Mouse (Mus musculus) midbrain, embryonic 16.5 days (tissue): Measurements from ENCODE around the gene Hist1h4i. TPM values are rescaled to one million over a fixed set of nuclear protein-coding genes. Genes with fewer than 3 reads are reported as not detected.
"Not testable (repeated sequence)": the region's sequence is repeated elsewhere in the genome, so short reads cannot be mapped to it uniquely, and the experiment has no call there.

Experiments used
- ATAC-seq: fragments of 200-750 bp; cut with Nextera tagmentation; 2 replicates; pipeline ENCODE4 v1.8.0; 2017; ENCODE audit warnings: moderate TSS enrichment
- H3K27ac ChIP-seq: fragments of 300-500 bp; sonication (generic); 2 replicates; pipeline ENCODE4 v1.5.1; 2014; ENCODE audit warnings: mild to moderate bottlenecking, low read length, mixed read lengths
- H3K27me3 ChIP-seq: fragments of 300-500 bp; sonication (generic); 2 replicates; pipeline ENCODE4 v1.6.1; 2014; ENCODE audit warnings: low read depth, low read length, mixed read lengths; ENCODE audit not compliant: control insufficient read depth, insufficient read depth
- H3K36me3 ChIP-seq: fragments of 300-500 bp; sonication (generic); 2 replicates; pipeline ENCODE4 v1.6.1; 2014; ENCODE audit warnings: mild to moderate bottlenecking, low read length, moderate library complexity, mixed read lengths; ENCODE audit not compliant: control insufficient read depth, insufficient read depth
- H3K4me1 ChIP-seq: fragments of 300-500 bp; sonication (generic); 2 replicates; pipeline ENCODE4 v1.6.1; 2014; ENCODE audit warnings: mild to moderate bottlenecking, low read length, mixed read lengths; ENCODE audit not compliant: control insufficient read depth, insufficient read depth
- H3K4me2 ChIP-seq: fragments of 300-500 bp; sonication (generic); 2 replicates; pipeline ENCODE4 v1.6.1; 2014; ENCODE audit warnings: mild to moderate bottlenecking, low read length, mixed read lengths
- H3K4me3 ChIP-seq: fragments of 300-500 bp; sonication (generic); 2 replicates; pipeline ENCODE4 v1.5.1; 2014; ENCODE audit warnings: low read depth, mild to moderate bottlenecking, low read length, moderate library complexity, mixed read lengths
- H3K9ac ChIP-seq: fragments of 300-500 bp; sonication (generic); 2 replicates; pipeline ENCODE4 v1.6.1; 2014; ENCODE audit warnings: low read depth, low read length, mixed read lengths
- H3K9me3 ChIP-seq: fragments of 300-500 bp; sonication (generic); replicated peaks from 2 replicates; pipeline ENCODE4 v1.6.1; 2014; ENCODE audit warnings: mild to moderate bottlenecking, low read length, mixed read lengths; ENCODE audit not compliant: control insufficient read depth, poor library complexity, severe bottlenecking
- WGBS: fragments of 180-500 bp; shearing (Covaris S2); extraction: QIAGEN DNeasy Blood & Tissue Kit; methylation state at CpG from one replicate; pipeline ENCODE4 v1.1.7; 2014; 5-methylcytosine and 5-hydroxymethylcytosine counted together
- polyA plus RNA-seq: library from polyadenylated mRNA; unstranded; fragments of >200 nt; fragmentation: Nextera tagmentation; extraction: Ambion mirVana; gene quantifications from 2 replicates; pipeline ENCODE4 v1.2.1, GENCODE M21; 2015

Hist1h4i gene
- polyA plus RNA-seq, 1 experiment from 2014 or later = 4.0 TPM

DNA sequence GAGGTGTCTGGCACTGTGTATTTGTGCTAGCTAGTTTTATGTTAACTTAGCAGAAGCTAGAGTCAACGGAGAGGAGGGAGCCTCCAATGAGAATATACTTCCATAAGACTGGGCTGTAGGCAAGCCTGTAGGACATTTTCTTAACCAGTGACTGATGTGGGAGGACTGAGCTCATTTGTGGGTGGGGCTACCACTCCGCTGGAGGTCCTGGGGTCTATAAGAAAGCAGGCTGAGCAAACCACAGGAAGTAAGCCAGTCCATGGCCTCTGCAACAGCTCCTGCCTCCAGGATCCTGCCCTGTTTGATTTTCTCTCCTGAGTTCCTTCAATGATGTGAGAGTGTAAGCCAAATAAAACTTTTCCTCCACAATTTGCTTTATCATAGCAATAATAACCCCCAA, 4.1 kb upstream of the Hist1h4i start:
- Histone ChIP-seq H3K36me3 (no peaks in the 10 kb centered on the region), H3K4me2 (no peak overlapping the region), H3K9ac (no peak overlapping the region), H3K4me1 (peaks cover 22% of the 10 kb centered on the region), H3K4me3 (no peak overlapping the region), H3K27me3 (no peaks in the 10 kb centered on the region), H3K27ac (no peak overlapping the region), H3K9me3 (no peaks in the 10 kb centered on the region)
- ATAC-seq = no peak
- WGBS = 63% methylated on average over 2 of the region's 2 CpGs

DNA sequence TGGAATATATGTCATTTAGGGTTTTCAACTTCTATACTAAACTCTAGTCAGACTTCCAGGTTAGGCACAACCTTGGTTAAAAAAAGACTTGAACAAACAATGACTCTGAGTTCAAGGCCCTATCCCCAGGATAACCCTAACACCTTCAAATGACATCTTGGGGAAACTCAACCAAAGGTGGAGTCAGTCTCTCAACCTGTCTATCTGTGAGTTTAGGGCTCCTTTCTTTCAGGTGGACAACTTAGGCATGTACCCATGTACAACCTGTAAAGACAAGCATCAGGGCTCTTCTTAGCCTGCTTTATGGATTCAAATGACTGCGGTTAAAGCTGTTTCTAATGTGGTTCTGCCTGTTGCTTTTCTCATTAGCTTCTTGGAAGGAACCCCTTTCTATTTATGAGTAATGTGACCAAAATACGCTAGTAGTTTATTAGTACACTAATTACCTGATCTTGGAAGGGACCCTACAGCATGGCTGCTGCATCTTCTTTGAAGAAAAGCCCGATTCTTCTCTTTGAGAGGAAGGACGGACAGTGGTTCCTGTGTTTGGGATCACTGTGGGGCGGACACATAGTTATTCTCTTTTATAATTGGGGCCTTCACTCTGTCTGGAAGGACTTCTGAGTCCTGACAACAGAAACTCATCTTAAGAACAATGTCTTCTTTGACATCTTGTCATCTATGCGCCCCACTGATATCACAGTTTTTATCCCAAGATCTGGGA, 3.4 kb upstream of the Hist1h4i start:
- no peak overlapping the region for H3K27ac ChIP-seq
- 89% methylated on average over 6 of the region's 6 CpGs for WGBS
- no peak for ATAC-seq
- H3K9me3 ChIP-seq = no peaks in the 10 kb centered on the region
- no peaks in the 10 kb centered on the region for H3K27me3 ChIP-seq
- no peak overlapping the region for H3K4me3 ChIP-seq
- H3K4me2 ChIP-seq = no peak overlapping the region; the same call in 1 of the 2 replicates
- H3K36me3 ChIP-seq = no peaks in the 10 kb centered on the region
- H3K4me1 ChIP-seq = peaks cover 27% of the 10 kb centered on the region
- H3K9ac ChIP-seq = no peak overlapping the region

DNA sequence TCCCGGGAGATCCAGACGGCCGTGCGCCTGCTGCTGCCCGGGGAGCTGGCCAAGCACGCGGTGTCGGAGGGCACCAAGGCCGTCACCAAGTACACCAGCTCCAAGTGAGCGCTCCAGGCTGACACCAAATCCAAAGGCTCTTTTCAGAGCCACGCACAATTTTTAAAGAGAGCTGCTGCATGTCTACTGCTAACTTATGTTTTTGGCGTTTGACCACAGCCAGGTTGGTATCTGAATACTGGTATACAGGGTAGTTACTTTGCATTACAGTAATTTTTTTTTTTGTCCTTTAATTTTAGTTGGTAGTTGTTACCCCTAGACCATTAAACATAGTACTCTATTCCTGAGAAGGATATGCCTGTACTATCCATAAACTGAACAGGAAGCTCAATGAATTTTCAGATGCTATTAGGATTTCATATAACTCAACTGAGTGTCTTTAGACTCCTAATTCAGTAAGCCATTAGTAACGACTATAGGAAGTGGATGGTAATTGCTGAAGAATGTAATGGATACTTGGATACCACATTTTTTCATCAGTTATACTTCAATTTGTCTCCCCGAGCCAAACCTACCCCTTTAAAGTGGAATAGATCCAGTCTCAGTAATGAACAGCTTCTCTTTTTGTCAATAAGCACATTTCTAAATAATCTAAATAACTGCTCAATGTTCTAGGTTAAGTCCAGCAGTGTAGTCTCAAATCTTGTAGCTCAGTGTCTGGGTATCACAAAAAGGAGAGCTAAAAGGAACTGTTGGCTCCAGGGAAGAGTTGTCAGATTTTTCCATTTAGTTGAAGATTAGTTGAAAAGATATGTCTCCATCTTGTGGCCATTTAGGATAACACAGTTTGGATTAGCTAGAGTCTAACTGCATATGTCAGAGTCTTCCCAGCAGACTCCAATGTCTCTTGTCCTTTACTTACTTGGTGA, 2.6 kb upstream of the Hist1h4i start:
- Histone ChIP-seq H3K9ac (peak overlapping the region; percentile 55; the same call in 1 of the 2 replicates), H3K9me3 (no peaks in the 10 kb centered on the region), H3K27ac (peak overlapping the region; percentile 67; the same call in 1 of the 2 replicates), H3K4me2 (peak overlapping the region; percentile 69), H3K27me3 (no peaks in the 10 kb centered on the region), H3K4me3 (peak overlapping the region; percentile 36), H3K4me1 (peaks cover 27% of the 10 kb centered on the region), H3K36me3 (no peaks in the 10 kb centered on the region)
- ATAC-seq = peak; percentile 44
- 2% methylated on average over 10 of the region's 14 CpGs for WGBS

DNA sequence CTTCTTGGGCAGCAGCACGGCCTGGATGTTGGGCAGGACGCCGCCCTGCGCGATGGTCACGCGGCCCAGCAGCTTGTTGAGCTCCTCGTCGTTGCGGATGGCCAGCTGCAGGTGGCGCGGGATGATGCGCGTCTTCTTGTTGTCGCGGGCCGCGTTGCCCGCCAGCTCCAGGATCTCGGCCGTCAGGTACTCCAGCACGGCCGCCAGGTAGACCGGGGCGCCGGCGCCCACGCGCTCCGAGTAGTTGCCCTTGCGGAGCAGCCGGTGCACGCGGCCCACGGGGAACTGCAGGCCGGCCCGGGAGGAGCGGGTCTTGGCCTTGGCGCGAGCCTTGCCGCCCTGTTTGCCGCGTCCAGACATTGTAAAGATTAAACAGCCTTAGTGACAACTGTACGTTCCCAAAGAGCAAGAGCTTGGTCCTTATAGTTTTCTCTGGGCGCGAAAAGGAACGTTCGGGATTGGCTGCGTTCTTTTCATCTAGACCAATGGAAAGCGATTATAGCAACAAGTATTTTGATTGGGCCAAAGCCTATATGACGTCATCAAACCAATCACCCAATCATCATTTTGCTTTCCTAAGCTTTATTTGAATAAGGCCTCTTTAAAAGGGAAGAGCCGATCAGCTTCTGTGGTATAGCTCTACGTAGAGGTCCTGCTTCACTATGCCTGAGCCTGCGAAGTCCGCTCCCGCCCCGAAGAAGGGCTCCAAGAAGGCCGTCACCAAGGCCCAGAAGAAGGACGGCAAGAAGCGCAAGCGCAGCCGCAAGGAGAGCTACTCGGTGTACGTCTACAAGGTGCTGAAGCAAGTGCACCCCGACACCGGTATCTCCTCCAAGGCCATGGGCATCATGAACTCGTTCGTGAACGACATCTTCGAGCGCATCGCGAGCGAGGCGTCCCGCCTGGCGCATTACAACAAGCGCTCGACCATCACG, 1.7 kb upstream of the Hist1h4i start, which contains the start of the genes Hist1h2ag and Hist1h2bj:
Gene Hist1h2ag (minus strand): TSS at position 377 of the 935 bp plus-strand sequence.
Gene Hist1h2bj (plus strand): TSS at position 647 of the 935 bp plus-strand sequence.
- not testable (repeated sequence) for H3K36me3 ChIP-seq, H3K9me3 ChIP-seq, H3K27me3 ChIP-seq
- ATAC-seq = peak; percentile 96
- peak within 1 kb of the TSS; percentile 55; the same call in 1 of the 2 replicates for H3K9ac ChIP-seq
- H3K27ac ChIP-seq = peak within 1 kb of the TSS; percentile 73
- H3K4me3 ChIP-seq = peak within 1 kb of the TSS; percentile 36
- peaks cover 27% of the 10 kb centered on the region for H3K4me1 ChIP-seq
- WGBS = under 1% methylated on average over 34 of the region's 80 CpGs
- H3K4me2 ChIP-seq = peak within 1 kb of the TSS; percentile 78

DNA sequence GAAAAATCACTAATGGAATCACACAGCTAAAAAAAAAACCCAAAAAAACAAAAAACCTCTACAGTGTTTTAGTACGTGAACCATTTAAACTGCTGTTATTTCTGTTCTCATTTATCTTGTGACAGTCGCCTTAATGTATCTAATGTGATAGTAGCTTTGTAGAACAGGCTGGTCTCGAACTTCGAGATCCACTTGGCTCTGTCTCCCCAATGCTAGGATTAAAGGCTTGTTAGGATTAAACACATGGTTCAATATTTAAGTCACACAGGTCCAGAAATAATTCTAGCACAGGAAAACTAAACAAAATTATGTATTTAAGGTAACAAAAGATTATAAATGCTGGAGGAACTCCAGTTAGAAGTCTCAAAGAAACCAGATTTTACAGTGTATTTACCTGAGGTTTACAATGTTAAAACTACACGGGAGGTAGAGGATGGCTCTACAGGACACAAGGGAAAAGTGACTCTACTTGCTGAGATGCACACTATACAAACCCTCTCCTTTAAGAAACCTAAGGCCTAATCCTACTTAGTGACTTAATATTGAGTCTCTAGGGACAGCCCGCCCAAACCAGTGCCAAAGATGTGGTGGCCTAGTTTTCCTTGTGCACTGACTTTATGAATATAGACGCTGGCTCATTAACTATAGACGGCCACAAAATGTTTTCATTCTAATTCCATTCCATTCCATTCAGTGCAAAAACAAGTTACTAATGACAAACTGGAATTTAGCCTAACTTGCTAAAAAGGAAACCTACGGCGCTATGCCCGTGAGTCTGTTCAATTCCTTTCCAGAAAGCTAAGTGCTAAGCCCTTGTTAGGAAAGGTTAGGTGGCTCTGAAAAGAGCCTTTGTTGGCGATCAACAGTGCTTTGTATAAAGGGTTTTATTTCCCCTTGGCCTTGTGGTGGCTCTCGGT, 747 bp upstream of the Hist1h4i start:
- Histone ChIP-seq H3K4me1 (peaks cover 27% of the 10 kb centered on the region), H3K27ac (peak overlapping the region; percentile 73), H3K27me3 (no peaks in the 10 kb centered on the region), H3K9me3 (no peaks in the 10 kb centered on the region), H3K4me2 (peak overlapping the region; percentile 78), H3K9ac (peak overlapping the region; percentile 36; the same call in 1 of the 2 replicates), H3K36me3 (no peaks in the 10 kb centered on the region), H3K4me3 (peak overlapping the region; percentile 34)
- ATAC-seq = no peak
- WGBS = 2% methylated on average over 13 of the region's 13 CpGs

DNA sequence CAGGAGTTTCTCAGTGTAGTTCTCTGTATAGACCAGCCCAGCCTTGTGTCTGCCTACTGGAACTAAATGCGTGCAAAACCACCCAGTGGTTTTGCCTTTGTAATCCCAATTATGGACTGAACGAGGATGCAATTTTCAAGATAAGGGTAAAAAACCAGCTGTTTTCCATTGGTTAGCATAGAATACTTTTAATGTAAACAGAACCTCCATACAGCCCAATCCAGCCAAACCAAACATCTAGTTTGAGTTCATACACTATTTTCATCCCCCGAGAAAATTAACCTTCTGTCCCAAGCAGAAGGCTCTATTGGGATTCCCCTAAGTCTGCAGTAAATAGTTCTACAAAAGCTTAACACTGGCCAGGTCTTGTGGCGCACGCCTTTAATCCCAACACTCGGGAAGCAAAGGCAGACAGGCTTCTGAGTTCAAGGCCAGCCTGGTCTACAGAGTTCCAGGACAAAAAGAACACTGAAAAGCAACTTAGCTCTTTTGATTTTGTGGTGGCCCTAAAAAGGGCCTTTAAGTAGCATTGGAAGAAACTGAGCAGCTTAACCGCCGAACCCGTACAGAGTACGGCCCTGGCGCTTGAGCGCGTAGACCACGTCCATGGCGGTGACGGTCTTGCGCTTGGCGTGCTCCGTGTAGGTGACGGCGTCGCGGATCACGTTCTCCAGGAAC, 559 bp downstream of the Hist1h4i start:
- no peaks in the 10 kb centered on the region for H3K27me3 ChIP-seq
- no peaks in the 10 kb centered on the region for H3K9me3 ChIP-seq
- H3K4me2 ChIP-seq = peak overlapping the region; percentile 89
- 2% methylated on average over 19 of the region's 24 CpGs for WGBS
- peak overlapping the region; percentile 42 for H3K4me3 ChIP-seq
- peak overlapping the region; percentile 72 for H3K27ac ChIP-seq
- ATAC-seq = no peak
- no peaks in the 10 kb centered on the region for H3K36me3 ChIP-seq
- H3K4me1 ChIP-seq = peaks cover 34% of the 10 kb centered on the region
- peak overlapping the region; percentile 46; the same call in 1 of the 2 replicates for H3K9ac ChIP-seq

DNA sequence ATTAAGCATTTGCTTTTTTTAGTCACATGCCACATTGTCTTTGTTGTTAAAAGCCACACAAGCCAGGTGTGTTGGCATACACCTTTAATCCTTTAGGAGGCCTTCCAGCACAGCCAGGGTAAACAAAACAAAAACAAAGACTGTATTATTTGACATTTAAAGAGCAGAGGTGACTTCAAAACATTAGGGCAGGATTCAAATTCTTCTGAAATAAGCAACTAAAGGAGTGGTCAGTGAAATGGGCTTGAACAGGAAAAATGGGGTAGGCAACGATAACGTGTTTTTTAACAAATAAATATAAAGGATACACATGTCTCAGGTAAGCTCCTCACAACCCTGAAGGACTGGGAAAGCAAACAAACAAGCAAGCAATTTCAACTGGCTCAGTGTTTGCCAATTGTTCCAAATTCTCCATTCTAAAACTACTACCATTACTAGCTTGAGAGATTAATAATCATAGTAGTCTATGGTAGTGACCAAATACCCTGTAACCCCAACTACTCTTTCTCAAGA, 1.2 kb downstream of the Hist1h4i start:
- Histone ChIP-seq H3K27ac (no peak overlapping the region), H3K36me3 (no peaks in the 10 kb centered on the region), H3K4me3 (no peak overlapping the region; the same call in 1 of the 2 replicates), H3K27me3 (no peaks in the 10 kb centered on the region), H3K9ac (no peak overlapping the region), H3K9me3 (no peaks in the 10 kb centered on the region), H3K4me2 (peak overlapping the region; percentile 89), H3K4me1 (peaks cover 35% of the 10 kb centered on the region)
- ATAC-seq = no peak
- WGBS = 10% methylated on average over 2 of the region's 2 CpGs
